Mouse (Mus musculus): ENCODE data around the gene Bhlhe40.
A peak's percentile ranks its signal among the peaks of the same experiment; 100 is the strongest.

Gene Bhlhe40

GRCm38 (mm10) chr6:108660206-108660877 is at the start of gene Bhlhe40:
Gene Bhlhe40, plus strand, starts transcription at chr6:108660629.
- DNase-seq = peak; percentile 91

- DNase-seq = no peak
Observed at GRCm38 (mm10) chr6:108611663-108612062, 48.8 kb upstream of the Bhlhe40 start.

- no peak for DNase-seq
Observed at GRCm38 (mm10) chr6:108618025-108618424, 42.4 kb upstream of the Bhlhe40 start.

GRCm38 (mm10) chr6:108623028-108623565 is 37.3 kb upstream of the Bhlhe40 start:
- no peak for DNase-seq

- no peak for DNase-seq
Observed at GRCm38 (mm10) chr6:108624915-108625314, 35.5 kb upstream of the Bhlhe40 start.

- no peak for DNase-seq
Observed at GRCm38 (mm10) chr6:108630701-108631100, 29.7 kb upstream of the Bhlhe40 start.

GRCm38 (mm10) chr6:108638157-108638833 is 22.1 kb upstream of the Bhlhe40 start:
- DNase-seq = no peak

GRCm38 (mm10) chr6:108642020-108642419 is 18.4 kb upstream of the Bhlhe40 start:
- DNase-seq = no peak

GRCm38 (mm10) chr6:108643035-108643434 is 17.4 kb upstream of the Bhlhe40 start:
- no peak for DNase-seq

- no peak for DNase-seq
Observed at GRCm38 (mm10) chr6:108644311-108644710, 16.1 kb upstream of the Bhlhe40 start.

GRCm38 (mm10) chr6:108647094-108647493 is 13.3 kb upstream of the Bhlhe40 start:
- DNase-seq = no peak

GRCm38 (mm10) chr6:108648072-108648471 is 12.4 kb upstream of the Bhlhe40 start:
- DNase-seq = no peak

GRCm38 (mm10) chr6:108655861-108656260 is 4.6 kb upstream of the Bhlhe40 start:
- no peak for DNase-seq

GRCm38 (mm10) chr6:108658051-108658415 is 2.4 kb upstream of the Bhlhe40 start:
- no peak for DNase-seq

- peak; percentile 75 for DNase-seq
Observed at GRCm38 (mm10) chr6:108658416-108659201, 1.8 kb upstream of the Bhlhe40 start.

- DNase-seq = peak; percentile 95
Observed at GRCm38 (mm10) chr6:108659221-108659725, 1.2 kb upstream of the Bhlhe40 start.

GRCm38 (mm10) chr6:108659726-108660205 is 663 bp upstream of the Bhlhe40 start:
- peak; percentile 91 for DNase-seq

- no peak for DNase-seq
Observed at GRCm38 (mm10) chr6:108660878-108661389, 505 bp downstream of the Bhlhe40 start.

- DNase-seq = peak; percentile 91
Observed at GRCm38 (mm10) chr6:108661412-108661811, 983 bp downstream of the Bhlhe40 start.

- DNase-seq = no peak
Observed at GRCm38 (mm10) chr6:108661890-108662289, 1.5 kb downstream of the Bhlhe40 start.

GRCm38 (mm10) chr6:108662314-108663240 is 2.1 kb downstream of the Bhlhe40 start:
- no peak for DNase-seq
